Mouse (Mus musculus) kidney, adult 18-20 months (tissue): ENCODE data around the gene AC124502.3.

Experiments used
- DNase-seq: peaks from one replicate; pipeline ENCODE4 v3.0.0; 2021

The AC124502.3 gene

GRCm38 (mm10) chr19:5060365-5061330, 22.0 kb downstream of the AC124502.3 start:
- no peak for DNase-seq

GRCm38 (mm10) chr19:5062041-5062440, 23.4 kb downstream of the AC124502.3 start:
- no peak for DNase-seq

GRCm38 (mm10) chr19:5062446-5062845, 23.8 kb downstream of the AC124502.3 start:
- DNase-seq = no peak

GRCm38 (mm10) chr19:5065104-5065503, 26.4 kb downstream of the AC124502.3 start:
- no peak for DNase-seq

- no peak for DNase-seq
Observed at GRCm38 (mm10) chr19:5067040-5067799, 28.5 kb downstream of the AC124502.3 start.

- DNase-seq = peak; percentile 47
Observed at GRCm38 (mm10) chr19:5067867-5068569, 29.3 kb downstream of the AC124502.3 start, which contains the start of gene Cd248. TSS of gene Cd248 (plus strand) at chr19:5068078.

- DNase-seq = no peak
Observed at GRCm38 (mm10) chr19:5068570-5069234, 30.0 kb downstream of the AC124502.3 start.

- no peak for DNase-seq
Observed at GRCm38 (mm10) chr19:5069486-5069885, 30.8 kb downstream of the AC124502.3 start.

- DNase-seq = no peak
Observed at GRCm38 (mm10) chr19:5069978-5070377, 31.3 kb downstream of the AC124502.3 start.

- no peak for DNase-seq
Observed at GRCm38 (mm10) chr19:5071077-5071476, 32.4 kb downstream of the AC124502.3 start.

GRCm38 (mm10) chr19:5071545-5072369, 33.1 kb downstream of the AC124502.3 start:
- DNase-seq = peak; percentile 77

GRCm38 (mm10) chr19:5072389-5073019, 33.8 kb downstream of the AC124502.3 start:
- peak; percentile 22 for DNase-seq

GRCm38 (mm10) chr19:5073028-5073427, 34.3 kb downstream of the AC124502.3 start:
- peak; percentile 72 for DNase-seq

GRCm38 (mm10) chr19:5073518-5073917, 34.8 kb downstream of the AC124502.3 start:
- no peak for DNase-seq

- DNase-seq = no peak
Observed at GRCm38 (mm10) chr19:5079279-5079678, 40.6 kb downstream of the AC124502.3 start.

- DNase-seq = no peak
Observed at GRCm38 (mm10) chr19:5082005-5082404, 43.3 kb downstream of the AC124502.3 start.

- DNase-seq = no peak
Observed at GRCm38 (mm10) chr19:5082596-5082995, 43.9 kb downstream of the AC124502.3 start.

- DNase-seq = no peak
Observed at GRCm38 (mm10) chr19:5083961-5084833, 45.5 kb downstream of the AC124502.3 start.

- DNase-seq = no peak
Observed at GRCm38 (mm10) chr19:5084834-5085144, 46.1 kb downstream of the AC124502.3 start.
